ENCODE assay signal across 32 mouse cellular contexts in genomic region chr16:24034450-24034849, GRCm38 (mm10). TPM values are rescaled to one million over a fixed set of nuclear protein-coding genes. Genes with fewer than 3 reads are reported as not detected.
DNase-seq lines count a peak whose midpoint lies in the region; ATAC-seq and TF ChIP-seq lines count a peak whose summit lies in the region.
"Had no signal": no experiment of that assay in that cellular context is flagged by ENCODE, and none has a peak within 500 bp of the region (broad histone marks: within the 10 kb centered on the region; RNA-seq: fewer than 3 reads in every experiment).

No protein-coding gene starts in this region.

- no peaks in the 10 kb centered on the region for H3K4me1 ChIP-seq in heart, embryonic 11.5 days (ENCODE audit: control insufficient read depth, insufficient read depth, low read length)
- no peaks in the 10 kb centered on the region for H3K4me1 ChIP-seq in intestine, embryonic 15.5 days (replicated peaks)
- H3K4me1 ChIP-seq in small intestine, adult 2 months (ENCODE audit: control insufficient read depth, insufficient read depth, insufficient read length, low read length) = peaks cover 17% of the 10 kb centered on the region
- H3K4me1 ChIP-seq: embryonic facial prominence, embryonic 10.5 days; embryonic facial prominence, embryonic 15.5 days; forebrain, embryonic 12.5 days; hindbrain, embryonic 10.5 days; hindbrain, embryonic 15.5 days; limb, embryonic 13.5 days; midbrain, embryonic 12.5 days; neural tube, embryonic 13.5 days had no signal

- H3K27ac ChIP-seq in heart, embryonic 11.5 days (ENCODE audit: low read depth, low read length) = no peak overlapping the region
- H3K27ac ChIP-seq in intestine, embryonic 15.5 days = no peak overlapping the region
- peak overlapping the region; percentile 81 for H3K27ac ChIP-seq in small intestine, adult 2 months (ENCODE audit: insufficient read depth, low read depth, low read length)
- H3K27ac ChIP-seq: embryonic facial prominence, embryonic 10.5 days; embryonic facial prominence, embryonic 15.5 days; forebrain, embryonic 12.5 days; hindbrain, embryonic 10.5 days; hindbrain, embryonic 15.5 days; limb, embryonic 13.5 days; liver, embryonic 14.5 days; midbrain, embryonic 12.5 days; neural tube, embryonic 13.5 days had no signal

- TF ChIP-seq POLR2A in small intestine, adult 2 months (IDR thresholded peaks at IDR 0.05; ENCODE audit: low read depth, low read length) = no peak

- H3K4me3 ChIP-seq in heart, embryonic 11.5 days (ENCODE audit: low read depth, low read length) = no peak overlapping the region
- no peak overlapping the region for H3K4me3 ChIP-seq in intestine, embryonic 15.5 days (replicated peaks)
- H3K4me3 ChIP-seq in small intestine, adult 2 months (ENCODE audit: low read depth, low read length) = no peak overlapping the region
- H3K4me3 ChIP-seq: embryonic facial prominence, embryonic 10.5 days; embryonic facial prominence, embryonic 15.5 days; forebrain, embryonic 12.5 days; hindbrain, embryonic 10.5 days; hindbrain, embryonic 15.5 days; limb, embryonic 13.5 days; midbrain, embryonic 12.5 days; neural tube, embryonic 13.5 days had no signal

- no peak for TF ChIP-seq CTCF in small intestine, adult 2 months (IDR thresholded peaks at IDR 0.05; ENCODE audit: extremely low read depth, insufficient read length, insufficient replicate concordance, low read depth, low read length)

- WGBS in heart, embryonic 11.5 days (ENCODE audit: insufficient replicate concordance) = 44% methylated on average over 2 of the region's 2 CpGs
- WGBS in intestine, embryonic 15.5 days = 38% methylated on average over 2 of the region's 2 CpGs
- WGBS in small intestine, adult 2 months = 19% methylated on average over 2 of the region's 2 CpGs

- H3K36me3 ChIP-seq in heart, embryonic 11.5 days (ENCODE audit: control insufficient read depth, insufficient read depth, low read length) = no peaks in the 10 kb centered on the region
- H3K36me3 ChIP-seq in intestine, embryonic 15.5 days = no peaks in the 10 kb centered on the region
- no peaks in the 10 kb centered on the region for H3K36me3 ChIP-seq in small intestine, adult 2 months (ENCODE audit: control insufficient read depth, insufficient read depth, low read length)
- H3K36me3 ChIP-seq: embryonic facial prominence, embryonic 10.5 days; embryonic facial prominence, embryonic 15.5 days; forebrain, embryonic 12.5 days; hindbrain, embryonic 10.5 days; hindbrain, embryonic 15.5 days; limb, embryonic 13.5 days; midbrain, embryonic 12.5 days; neural tube, embryonic 13.5 days had no signal

- no peaks in the 10 kb centered on the region for H3K9me3 ChIP-seq in heart, embryonic 11.5 days (replicated peaks; ENCODE audit: control insufficient read depth, low read length)
- H3K9me3 ChIP-seq in intestine, embryonic 15.5 days = no peaks in the 10 kb centered on the region
- H3K9me3 ChIP-seq: embryonic facial prominence, embryonic 10.5 days; embryonic facial prominence, embryonic 15.5 days; forebrain, embryonic 12.5 days; hindbrain, embryonic 10.5 days; hindbrain, embryonic 15.5 days; midbrain, embryonic 12.5 days; neural tube, embryonic 13.5 days had no signal

- DNase-seq in heart, adult 11 months = peak; percentile 27
- peak; percentile 41 to 60 for DNase-seq in kidney, postnatal 36 days
- no peak for DNase-seq in kidney, adult 18-20 months
- DNase-seq in thymus, postnatal 25 days = no peak
- DNase-seq: adrenal gland, adult 8-10 months; B cell, adult 2 months; cerebellum, adult 2 months; cerebellum, postnatal 25 days; forebrain, postnatal 0 days; heart, postnatal 14 days; kidney, postnatal 25 days; lung, embryonic 14.5 days; lung, postnatal 14 days; right cerebral cortex, postnatal 4 days had no signal

- H3K4me2 ChIP-seq in heart, embryonic 11.5 days = no peak overlapping the region
- H3K4me2 ChIP-seq in intestine, embryonic 15.5 days (replicated peaks) = no peak overlapping the region
- H3K4me2 ChIP-seq: embryonic facial prominence, embryonic 15.5 days; forebrain, embryonic 12.5 days; hindbrain, embryonic 15.5 days; limb, embryonic 13.5 days; lung, embryonic 14.5 days; midbrain, embryonic 12.5 days; neural tube, embryonic 13.5 days had no signal

- H3K27me3 ChIP-seq in heart, embryonic 11.5 days (ENCODE audit: control insufficient read depth, insufficient read depth, low read length) = no peaks in the 10 kb centered on the region
- H3K27me3 ChIP-seq in intestine, embryonic 15.5 days (replicated peaks) = no peaks in the 10 kb centered on the region
- no peaks in the 10 kb centered on the region for H3K27me3 ChIP-seq in small intestine, adult 2 months (ENCODE audit: control insufficient read depth, insufficient read depth, low read length)
- H3K27me3 ChIP-seq: embryonic facial prominence, embryonic 15.5 days; forebrain, embryonic 12.5 days; hindbrain, embryonic 15.5 days; limb, embryonic 13.5 days; midbrain, embryonic 12.5 days; neural tube, embryonic 13.5 days had no signal

- no peak overlapping the region for H3K9ac ChIP-seq in heart, embryonic 11.5 days (ENCODE audit: low read depth, low read length)
- no peak overlapping the region for H3K9ac ChIP-seq in intestine, embryonic 15.5 days
- H3K9ac ChIP-seq: embryonic facial prominence, embryonic 15.5 days; forebrain, embryonic 12.5 days; forebrain, postnatal 0 days; hindbrain, embryonic 15.5 days; limb, embryonic 13.5 days; liver, embryonic 14.5 days; lung, embryonic 14.5 days; midbrain, embryonic 12.5 days; neural tube, embryonic 13.5 days had no signal

- ATAC-seq in heart, embryonic 11.5 days (replicated peaks; ENCODE audit: insufficient number of reproducible peaks, low FRiP score, low TSS enrichment) = no peak
- ATAC-seq in intestine, embryonic 15.5 days = peak; percentile 66
- ATAC-seq: forebrain, postnatal 0 days; inflammation-experienced regulatory T-cells, adult 6 months had no signal

RNA-seq across cellular contexts. Expression of gene Bcl6, which starts 45.8 kb away (rescaled TPM):
- polyA plus RNA-seq in heart, embryonic 11.5 days (2014; fragmentation: Nextera tagmentation; extraction: Ambion mirVana) = 0.27 and 0.40 TPM in 2 replicates
- 0.90 and 0.91 TPM in 2 replicates for polyA plus RNA-seq in intestine, embryonic 15.5 days (2015; fragmentation: Nextera tagmentation; extraction: Ambion mirVana)
- 4.1 and 12.2 TPM in 2 replicates for polyA plus RNA-seq in small intestine, adult 2 months (2012; rRNA removed)

RNA-seq across cellular contexts. Expression of gene Gm37419, which starts 46.2 kb away (rescaled TPM):
- not detected in 2 replicates for polyA plus RNA-seq in heart, embryonic 11.5 days (2014; fragmentation: Nextera tagmentation; extraction: Ambion mirVana)
- polyA plus RNA-seq in intestine, embryonic 15.5 days (2015; fragmentation: Nextera tagmentation; extraction: Ambion mirVana) = not detected in 2 replicates
- polyA plus RNA-seq in small intestine, adult 2 months (2012; rRNA removed) = not detected in 2 replicates
- polyA plus RNA-seq: brain, embryonic 14.5 days; cerebellum, adult 2 months; embryonic facial prominence, embryonic 10.5 days; embryonic facial prominence, embryonic 15.5 days; forebrain, embryonic 12.5 days; forebrain, postnatal 0 days; heart, embryonic 14.5 days; hindbrain, embryonic 10.5 days; hindbrain, embryonic 15.5 days; inflammation-experienced regulatory T-cells, adult 6 months; limb, embryonic 13.5 days; liver, embryonic 14.5 days; lung, embryonic 14.5 days; midbrain, embryonic 12.5 days; neural tube, embryonic 13.5 days; stomach, embryonic 14.5 days; testis, adult 2 months; thymus, postnatal 0 days had no signal

Comparison
In these comparisons a context has a peak if more than half of its experiments do, and no peak if none do; other contexts are left out.
1. DNase-seq: peak in heart, adult 11 months (single experiment) and kidney, postnatal 36 days (2 of 2); none in kidney, adult 18-20 months (single experiment) and thymus, postnatal 25 days (single experiment).